Mouse (Mus musculus) stomach, postnatal 0 days (tissue): ENCODE results near the gene Ndc1.

Source experiments
- CTCF ChIP-seq: IDR thresholded peaks from 2 replicates; pipeline ENCODE4 v1.5.1; 2016; ENCODE audit warnings: antibody characterized with exemption, low read depth, mild to moderate bottlenecking, moderate library complexity
- EP300 ChIP-seq: optimal IDR thresholded peaks from 2 replicates; pipeline ENCODE3; 2016; ENCODE audit warnings: antibody characterized with exemption

DNA sequence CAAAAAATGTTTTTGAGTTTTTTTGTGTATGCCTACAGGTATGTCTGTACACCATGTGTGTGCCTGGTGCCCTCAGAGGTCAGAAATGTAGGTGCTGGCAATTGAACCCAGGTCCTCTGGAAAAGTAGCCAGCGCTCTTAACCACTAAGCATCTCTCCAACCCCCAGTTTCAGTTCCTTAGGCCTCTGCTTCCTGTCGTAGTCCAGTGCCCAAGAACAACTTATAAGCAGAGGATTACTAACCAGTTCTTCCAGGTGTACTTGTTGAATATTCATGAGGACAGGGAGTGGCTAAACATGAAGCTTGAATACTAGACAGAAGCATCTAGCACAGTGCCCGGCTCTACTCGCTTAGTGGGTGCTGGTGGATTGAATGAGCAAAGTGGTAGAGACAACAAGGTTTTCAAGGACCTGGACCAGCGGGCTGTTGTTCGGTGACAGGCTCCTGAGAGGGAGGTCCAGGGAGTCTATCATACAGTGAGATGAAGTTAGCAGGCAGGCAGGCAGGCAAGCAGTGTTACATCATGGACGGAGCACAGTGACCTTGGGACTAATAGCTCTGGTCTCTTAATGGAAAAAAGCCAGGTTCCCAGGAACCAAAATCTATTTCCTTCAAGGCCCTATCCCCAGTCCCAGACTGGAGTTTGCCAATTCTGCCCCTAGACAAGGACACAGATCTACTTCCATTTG is 7.0 kb upstream of the Ndc1 start:
- TF ChIP-seq CTCF = no peak
- no peak for TF ChIP-seq EP300
